8 mouse cellular contexts compared by ENCODE assay signal in the genomic region with DNA sequence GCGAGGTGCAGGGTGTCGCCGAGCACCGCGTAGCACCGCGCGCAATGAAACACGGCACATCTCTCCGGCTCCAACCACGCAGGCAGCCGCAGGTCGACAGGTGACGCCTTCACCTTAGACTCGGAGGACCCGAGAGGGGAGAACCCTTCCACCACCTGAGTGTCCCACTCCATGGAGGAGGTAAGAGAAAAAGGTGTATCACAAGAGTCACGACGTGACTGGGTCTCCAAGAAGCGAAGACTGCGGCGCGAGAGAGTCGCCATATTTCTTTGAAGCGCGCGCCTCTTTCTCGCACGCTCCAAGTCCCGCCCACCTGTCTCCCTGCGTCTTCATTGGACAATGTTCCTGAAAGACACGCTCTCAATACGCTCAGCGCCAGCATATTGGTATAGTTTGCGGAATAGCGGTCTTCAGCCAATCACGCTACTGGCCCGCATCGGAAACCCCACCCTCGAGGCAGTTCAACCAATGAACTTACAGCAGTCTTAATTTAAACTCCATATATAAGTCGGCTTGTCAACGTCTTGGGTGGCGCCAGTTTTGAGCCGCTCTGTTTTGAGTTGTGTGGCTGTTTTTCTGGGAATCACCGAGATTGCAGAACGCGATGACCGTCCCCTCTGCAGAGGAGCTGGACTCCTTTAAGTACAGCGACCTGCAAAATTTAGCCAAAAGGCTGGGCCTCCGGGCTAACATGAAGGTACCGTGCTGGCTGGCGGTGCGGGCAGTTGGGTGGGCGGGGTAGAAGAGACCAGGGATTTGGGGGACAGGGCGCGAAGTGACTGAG. TPM values are rescaled to one million over a fixed set of nuclear protein-coding genes. Genes with fewer than 3 reads are reported as not detected.
A peak's percentile ranks its signal among the peaks of the same experiment; 100 is the strongest.
DNase-seq lines count a peak whose midpoint lies in the region; ATAC-seq and TF ChIP-seq lines count a peak whose summit lies in the region.

A gene (plus strand): TSS at position 100 of the 784 bp plus-strand sequence.
A gene (minus strand): TSS at position 271 of the 784 bp plus-strand sequence.

- H3K4me2 ChIP-seq in forebrain, postnatal 0 days (ENCODE audit: low read depth) = peak within 1 kb of the TSS; percentile 83
- peak within 1 kb of the TSS; percentile 82 for H3K4me2 ChIP-seq in lung, embryonic 15.5 days

- peaks cover 18% of the 10 kb centered on the region for H3K79me2 ChIP-seq in MEL (ENCODE audit: control insufficient read depth, insufficient read depth, low read length, poor library complexity)

- peak; percentile 99 for DNase-seq in MEL (ENCODE audit: low read depth, low spot score)
- peak; percentile 91 to 94 for DNase-seq in cerebellum, adult 2 months
- peak; percentile 98 for DNase-seq in forebrain, postnatal 0 days
- DNase-seq in heart, postnatal 4 days = peak; percentile 95
- DNase-seq in layer of hippocampus, adult 8-10 months (ENCODE audit: low spot score in 2 of 2) = peak; percentile 93
- peak; percentile 90 for DNase-seq in ovary, adult 18-20 months (ENCODE audit: low spot score)
- DNase-seq in thymus, postnatal 0 days (ENCODE audit: low spot score) = peak; percentile 98

- H3K27ac ChIP-seq in MEL (ENCODE audit: control insufficient read depth, low read depth, low read length) = peak within 1 kb of the TSS; percentile 71
- no peak within 1 kb of the TSS for H3K27ac ChIP-seq in cerebellum, adult 2 months (ENCODE audit: insufficient read depth, low read length)
- H3K27ac ChIP-seq in forebrain, postnatal 0 days (ENCODE audit: low read depth, low read length) = no peak within 1 kb of the TSS
- peak within 1 kb of the TSS; percentile 70 for H3K27ac ChIP-seq in lung, embryonic 15.5 days

- TF ChIP-seq RAD21 in MEL (IDR thresholded peaks at IDR 0.05; ENCODE audit: low read depth, low read length) = no peak

- WGBS in cerebellum, adult 2 months = under 1% methylated on average over 55 of the region's 55 CpGs
- under 1% methylated on average over 55 of the region's 55 CpGs for WGBS in forebrain, postnatal 0 days
- WGBS in lung, embryonic 15.5 days = under 1% methylated on average over 55 of the region's 55 CpGs

- peaks cover 2 to 21% of the 10 kb centered on the region in 2 experiments for H3K36me3 ChIP-seq in MEL (ENCODE audit: control insufficient read depth in 1 of 2, insufficient read depth in 2 of 2, low read length in 2 of 2)
- no peaks in the 10 kb centered on the region for H3K36me3 ChIP-seq in forebrain, postnatal 0 days (ENCODE audit: insufficient read depth)
- no peaks in the 10 kb centered on the region for H3K36me3 ChIP-seq in lung, embryonic 15.5 days

- peak; percentile 79 to 94; a peak in 3 of 4 replicates for TF ChIP-seq POLR2A in MEL (IDR thresholded peaks at IDR 0.05; ENCODE audit: control insufficient read depth in 1 of 2, insufficient read depth in 1 of 2, low read depth in 1 of 2, low read length in 2 of 2, poor library complexity in 1 of 2)
- no peak for TF ChIP-seq POLR2A in cerebellum, adult 2 months (IDR thresholded peaks at IDR 0.05; ENCODE audit: borderline replicate concordance, insufficient read depth, low read length)

- H3K4me1 ChIP-seq in MEL (ENCODE audit: control insufficient read depth in 1 of 2, insufficient read depth in 2 of 2, low read length in 2 of 2) = peaks cover 4 to 16% of the 10 kb centered on the region in 2 experiments
- H3K4me1 ChIP-seq in cerebellum, adult 2 months (ENCODE audit: control insufficient read depth, insufficient read depth, low read length) = no peaks in the 10 kb centered on the region
- no peaks in the 10 kb centered on the region for H3K4me1 ChIP-seq in forebrain, postnatal 0 days (ENCODE audit: insufficient read depth)
- H3K4me1 ChIP-seq in lung, embryonic 15.5 days = peaks cover 36% of the 10 kb centered on the region

- no peaks in the 10 kb centered on the region for H3K27me3 ChIP-seq in MEL (ENCODE audit: control insufficient read depth in 1 of 2, insufficient read depth in 2 of 2, low read length in 2 of 2)
- no peaks in the 10 kb centered on the region for H3K27me3 ChIP-seq in cerebellum, adult 2 months (ENCODE audit: control insufficient read depth, insufficient read depth, low read length)
- H3K27me3 ChIP-seq in forebrain, postnatal 0 days (ENCODE audit: insufficient read depth, low read length) = no peaks in the 10 kb centered on the region
- H3K27me3 ChIP-seq in lung, embryonic 15.5 days = no peaks in the 10 kb centered on the region

- H3K9ac ChIP-seq in MEL (ENCODE audit: control insufficient read depth, low read depth, low read length, poor library complexity, severe bottlenecking) = peak within 1 kb of the TSS; percentile 80
- peak within 1 kb of the TSS; percentile 56 for H3K9ac ChIP-seq in forebrain, postnatal 0 days
- H3K9ac ChIP-seq in lung, embryonic 15.5 days = peak within 1 kb of the TSS; percentile 70

- no peak for TF ChIP-seq CTCF in MEL (IDR thresholded peaks at IDR 0.05 in 2 of 3, conservative IDR thresholded peaks at IDR 0.05 in 1 of 3; ENCODE audit: control insufficient read depth in 1 of 3, insufficient read depth in 1 of 3, low read depth in 2 of 3, low read length in 3 of 3, poor library complexity in 1 of 3, severe bottlenecking in 1 of 3)
- TF ChIP-seq CTCF in cerebellum, adult 2 months (IDR thresholded peaks at IDR 0.05; ENCODE audit: borderline replicate concordance, insufficient read depth, low read depth, low read length) = no peak
- TF ChIP-seq CTCF in forebrain, postnatal 0 days (IDR thresholded peaks at IDR 0.05; ENCODE audit: low read depth) = no peak

- no peaks in the 10 kb centered on the region for H3K9me3 ChIP-seq in MEL (replicated peaks; ENCODE audit: insufficient read depth, low read length)
- H3K9me3 ChIP-seq in forebrain, postnatal 0 days (ENCODE audit: low read length) = no peaks in the 10 kb centered on the region
- no peaks in the 10 kb centered on the region for H3K9me3 ChIP-seq in lung, embryonic 15.5 days

- peak; percentile 100 for ATAC-seq in forebrain, postnatal 0 days
- ATAC-seq in lung, embryonic 15.5 days (ENCODE audit: borderline replicate concordance, extremely low read depth, low FRiP score, low TSS enrichment) = peak; percentile 99

- TF ChIP-seq EP300 in MEL (IDR thresholded peaks at IDR 0.05; ENCODE audit: low read depth in 1 of 2, low read length in 2 of 2) = no peak

- peak within 1 kb of the TSS; percentile 74 to 88 for H3K4me3 ChIP-seq in MEL (ENCODE audit: control insufficient read depth in 1 of 2, insufficient read depth in 1 of 2, low read depth in 2 of 2, low read length in 2 of 2)
- H3K4me3 ChIP-seq in cerebellum, adult 2 months (replicated peaks; ENCODE audit: insufficient read depth, low read depth, low read length) = peak within 1 kb of the TSS; percentile 96
- H3K4me3 ChIP-seq in forebrain, postnatal 0 days (ENCODE audit: low read depth, low read length) = peak within 1 kb of the TSS; percentile 76
- peak within 1 kb of the TSS; percentile 93 for H3K4me3 ChIP-seq in lung, embryonic 15.5 days

TF ChIP-seq in MEL, 35 proteins besides CTCF, POLR2A, EP300 and RAD21 (continues in another document):
- TF ChIP-seq KAT2A (conservative IDR thresholded peaks at IDR 0.05; ENCODE audit: low read depth, low read length) (0 out of 2 replicates have a peak, but pooled peaks have one; percentile 17), MYB (IDR thresholded peaks at IDR 0.05; ENCODE audit: low read depth, low read length) (no peak), USF2 (IDR thresholded peaks at IDR 0.05; ENCODE audit: borderline replicate concordance in 1 of 2, insufficient read depth in 1 of 2, low read depth in 1 of 2, low read length in 2 of 2) (no peak), MYC (IDR thresholded peaks at IDR 0.05; ENCODE audit: low read depth, low read length) (peak; percentile 71), ZC3H11A (IDR thresholded peaks at IDR 0.05; ENCODE audit: low read depth, low read length) (no peak), ZMIZ1 (IDR thresholded peaks at IDR 0.05; ENCODE audit: low read depth, low read length) (no peak; the same call in 1 of the 2 replicates), POLR2AphosphoS2 (IDR thresholded peaks at IDR 0.05; ENCODE audit: low read length) (peak; percentile 75; the same call in 1 of the 2 replicates), USF1 (IDR thresholded peaks at IDR 0.05; ENCODE audit: low read depth, low read length) (no peak), NELFE (IDR thresholded peaks at IDR 0.05; ENCODE audit: low read depth, low read length) (peak; percentile 81), CHD2 (IDR thresholded peaks at IDR 0.05; ENCODE audit: low read length) (peak; percentile 63; the same call in 1 of the 2 replicates), ZKSCAN1 (IDR thresholded peaks at IDR 0.05; ENCODE audit: low read depth, low read length) (no peak), POLR2AphosphoS5 (IDR thresholded peaks at IDR 0.05; ENCODE audit: borderline replicate concordance, low read depth, low read length) (no peak), ETS1 (IDR thresholded peaks at IDR 0.05; ENCODE audit: low read depth, low read length) (no peak), TAL1 (IDR thresholded peaks at IDR 0.05; ENCODE audit: low read length) (no peak), CHD1 (IDR thresholded peaks at IDR 0.05; ENCODE audit: low read depth, low read length) (no peak)

RNA-seq across cellular contexts. Expression of the first gene that starts in this region (rescaled TPM):
- 17.0 and 25.0 TPM in 2 replicates for total RNA-seq in MEL (2012; rRNA removed)
- polyA plus RNA-seq in MEL (2012; ENCODE audit: insufficient read depth in 1 of 2, insufficient read length in 2 of 2, low read depth in 1 of 2, low replicate concordance in 2 of 2, missing spikeins in 1 of 2) = 10 to 100 TPM in 1 of 2 experiments, not detected in 1; 28.2 TPM
- 0.32 and 0.39 TPM in 2 replicates for polyA plus RNA-seq in cerebellum, adult 2 months (2012; rRNA removed)
- 6.1 and 7.6 TPM in 2 replicates for total RNA-seq in forebrain, postnatal 0 days (2014; rRNA removed)
- 8.1 and 8.6 TPM in 2 replicates for polyA plus RNA-seq in forebrain, postnatal 0 days (2015; fragmentation: Nextera tagmentation; extraction: Ambion mirVana)
- total RNA-seq in heart, postnatal 4 days (2021) = 10 to 100 TPM; 23.4 to 27.3 TPM
- total RNA-seq in layer of hippocampus, adult 8-10 months (2022) = under 1 TPM; 0.31 to 0.75 (median 0.65) TPM
- polyA plus RNA-seq in lung, embryonic 15.5 days (2015; fragmentation: Nextera tagmentation; extraction: Ambion mirVana) = 81.9 and 85.9 TPM in 2 replicates
- polyA plus RNA-seq in thymus, postnatal 0 days (2015; fragmentation: Nextera tagmentation; extraction: Ambion mirVana) = 121 and 134 TPM in 2 replicates

RNA-seq across cellular contexts. Expression of the second gene that starts in this region (rescaled TPM):
- 18.1 and 26.4 TPM in 2 replicates for total RNA-seq in MEL (2012; rRNA removed)
- 10 to 100 TPM in 1 of 2 experiments, not detected in 1; 29.6 TPM for polyA plus RNA-seq in MEL (2012; ENCODE audit: insufficient read depth in 1 of 2, insufficient read length in 2 of 2, low read depth in 1 of 2, low replicate concordance in 2 of 2, missing spikeins in 1 of 2)
- 0.39 and 0.41 TPM in 2 replicates for polyA plus RNA-seq in cerebellum, adult 2 months (2012; rRNA removed)
- 2.8 and 5.4 TPM in 2 replicates for total RNA-seq in forebrain, postnatal 0 days (2014; rRNA removed)
- polyA plus RNA-seq in forebrain, postnatal 0 days (2015; fragmentation: Nextera tagmentation; extraction: Ambion mirVana) = 3.1 and 4.5 TPM in 2 replicates
- total RNA-seq in heart, postnatal 4 days (2021) = 10 to 100 TPM; 10.3 to 11.1 TPM
- total RNA-seq in layer of hippocampus, adult 8-10 months (2022) = 1 to 10 TPM in 1 of 4 experiments, under 1 TPM in 3; 0.33 to 1.2 (median 0.84) TPM
- 27.9 and 29.5 TPM in 2 replicates for polyA plus RNA-seq in lung, embryonic 15.5 days (2015; fragmentation: Nextera tagmentation; extraction: Ambion mirVana)
- 28.9 and 33.1 TPM in 2 replicates for polyA plus RNA-seq in thymus, postnatal 0 days (2015; fragmentation: Nextera tagmentation; extraction: Ambion mirVana)

Comparison
In these comparisons a context has a peak if more than half of its experiments do, and no peak if none do; other contexts are left out.
1. Peak in DNase-seq and H3K4me3 ChIP-seq in cerebellum, adult 2 months; RNA of the genes that start here not detected or under 1 TPM.
2. H3K27ac ChIP-seq: peak in MEL (single experiment) and lung, embryonic 15.5 days (single experiment); none in cerebellum, adult 2 months (single experiment) and forebrain, postnatal 0 days (single experiment).
3. Peak in every context shown above with its lines, with median percentiles within 50 percentile points of each other: DNase-seq, H3K4me3 ChIP-seq and H3K9ac ChIP-seq.